Mouse (Mus musculus): ENCODE results near the gene Plekhs1.

Plekhs1 gene

DNA sequence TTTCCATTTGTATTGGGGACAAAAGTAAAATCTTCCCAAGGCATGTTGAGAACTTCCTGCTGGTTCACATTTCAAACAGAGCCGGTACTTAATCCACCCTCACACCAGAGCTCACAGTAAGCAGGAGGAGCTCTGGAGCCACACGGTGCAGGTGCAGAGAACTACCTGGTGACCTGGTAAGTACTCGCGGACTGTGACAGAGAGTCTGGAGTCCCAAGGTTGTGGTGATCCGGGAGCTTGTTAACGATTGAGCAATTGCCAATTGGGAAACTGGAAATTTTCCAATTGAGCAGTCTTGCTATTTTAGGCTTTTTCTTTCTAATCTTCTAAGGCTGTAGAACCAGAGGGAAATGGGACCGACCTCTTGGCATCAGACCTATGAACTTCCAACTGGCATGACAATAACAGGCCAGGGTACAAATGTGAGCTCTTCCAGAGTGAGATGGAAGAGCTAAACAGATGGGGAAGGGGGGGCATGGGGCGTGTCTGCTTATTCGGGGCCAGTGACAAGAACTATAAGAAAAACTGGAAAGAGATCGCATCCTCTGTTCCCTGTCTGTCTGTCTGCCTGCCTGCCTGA lies at the start of gene Plekhs1:
Plekhs1 (plus strand) TSS at position 119 of the 580 bp plus-strand sequence.
- no peak for DNase-seq

DNA sequence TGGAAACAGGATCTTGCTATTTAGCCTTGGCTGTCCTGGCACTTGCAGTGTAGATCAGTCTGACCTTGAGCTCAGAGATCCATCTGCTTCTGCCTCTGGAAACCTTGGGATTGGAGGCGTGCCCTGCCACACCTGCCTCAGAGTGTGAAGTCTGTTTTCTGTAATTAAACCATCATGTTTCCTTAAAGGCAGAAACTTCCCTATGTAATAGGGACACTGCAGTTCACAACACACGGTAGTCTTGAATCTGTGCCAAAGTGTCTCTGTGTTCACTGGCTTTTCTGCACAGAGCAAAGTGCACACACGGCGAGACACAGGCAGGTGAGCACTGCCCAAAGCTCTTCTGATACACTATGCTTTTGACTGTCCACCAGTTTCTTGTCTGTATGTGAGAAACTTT lies 43.0 kb upstream of the Plekhs1 start:
- no peak for DNase-seq

DNA sequence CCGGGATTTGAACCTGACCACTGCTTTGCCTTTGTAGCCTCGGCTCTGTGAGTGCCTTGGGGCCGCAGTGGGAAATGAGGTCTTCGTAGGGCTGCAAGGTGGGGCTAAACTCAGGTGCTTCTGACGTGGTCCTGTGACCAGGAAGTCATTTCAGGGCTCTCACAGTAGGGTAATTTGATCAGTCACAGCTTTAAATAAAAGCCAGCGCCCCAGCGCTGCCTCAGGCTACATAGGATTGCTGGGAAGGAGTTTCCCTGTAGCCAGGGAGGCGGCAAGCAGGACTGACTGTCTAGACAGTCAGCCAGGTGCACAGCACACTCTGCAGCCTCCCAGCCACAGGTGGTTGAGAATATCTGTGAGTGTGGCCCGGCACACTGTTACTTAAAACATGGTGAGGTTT lies 42.0 kb upstream of the Plekhs1 start:
- DNase-seq: no peak

DNA sequence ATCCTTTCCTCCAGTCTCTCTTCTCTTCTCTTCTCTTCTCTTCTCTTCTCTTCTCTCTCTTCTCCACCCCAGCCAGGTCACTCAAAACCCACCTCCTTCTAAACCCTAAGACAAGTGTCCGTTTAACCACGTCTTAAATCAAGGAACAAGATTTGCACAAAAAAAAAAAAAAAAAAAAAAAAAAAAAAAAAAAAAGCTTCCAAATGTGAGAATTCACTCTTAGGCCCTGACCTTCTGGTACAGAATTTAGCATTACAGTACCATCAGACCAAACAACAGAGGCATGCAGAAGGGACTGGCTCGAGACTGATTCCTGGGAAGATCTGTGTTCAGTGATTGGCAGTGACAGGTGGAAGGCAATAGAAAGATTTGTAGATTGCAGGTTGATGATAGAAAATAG lies 41.1 kb upstream of the Plekhs1 start:
- no peak for DNase-seq

DNA sequence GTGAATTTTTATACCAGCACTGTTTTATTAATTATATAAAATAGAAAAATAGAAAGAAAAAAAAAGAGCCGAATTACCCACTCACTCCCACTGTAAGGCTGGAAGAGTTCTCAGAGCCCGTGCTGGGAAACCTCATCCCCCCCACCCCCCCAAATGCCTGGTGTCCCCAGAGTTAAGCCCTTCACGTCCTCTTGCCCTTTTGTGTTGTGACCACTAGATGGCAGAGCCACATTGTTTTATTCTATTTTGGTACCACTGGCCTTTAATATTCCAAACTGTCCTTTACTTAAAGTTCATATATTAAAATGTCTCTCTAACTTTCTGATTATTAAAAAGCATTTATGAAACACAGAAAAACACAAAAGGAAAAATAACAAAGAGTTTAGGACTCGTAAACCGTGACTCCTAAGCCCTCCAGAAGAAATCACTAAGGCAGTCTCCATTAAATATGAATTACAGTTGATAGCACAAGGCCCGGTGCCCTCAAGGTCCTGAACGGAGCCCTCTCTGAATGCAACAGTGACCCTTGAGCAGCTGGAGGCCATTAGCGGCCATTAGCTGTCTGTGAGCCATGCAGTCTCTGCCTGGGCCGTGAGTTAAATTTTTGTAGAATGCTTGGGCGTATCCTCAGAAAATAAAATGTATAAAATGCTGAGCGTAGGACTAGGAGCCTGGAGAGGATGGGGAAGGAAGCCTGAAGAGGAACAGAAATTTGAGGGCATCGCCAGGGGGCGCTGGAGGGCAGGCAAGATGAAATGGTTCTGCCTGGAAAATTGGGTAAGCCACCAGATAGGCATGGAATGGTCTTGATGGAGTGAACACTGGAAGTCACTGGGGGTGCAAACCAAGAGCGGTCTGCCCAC lies 38.7 kb upstream of the Plekhs1 start:
- peak; percentile 37 to 77 for DNase-seq

DNA sequence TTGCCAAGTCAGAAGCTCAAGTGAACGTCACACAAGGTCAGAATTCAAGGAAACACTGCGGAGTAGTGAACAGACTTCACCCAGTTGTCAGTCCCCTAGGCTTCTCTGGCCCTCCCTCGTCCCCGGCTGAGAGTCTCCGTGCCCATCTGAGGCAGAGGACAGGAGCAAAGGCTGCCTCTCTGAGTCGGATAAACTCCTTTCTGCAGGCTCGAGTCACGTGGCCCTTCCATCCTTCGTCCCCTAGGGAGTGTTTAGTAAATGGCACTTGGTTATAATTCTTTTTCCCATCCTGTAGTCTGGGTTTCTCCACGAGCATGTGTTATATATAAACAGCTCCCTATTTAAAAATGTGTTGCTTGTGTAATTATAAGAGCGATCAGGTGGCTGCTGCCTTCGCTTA lies 38.1 kb upstream of the Plekhs1 start:
- DNase-seq: no peak

DNA sequence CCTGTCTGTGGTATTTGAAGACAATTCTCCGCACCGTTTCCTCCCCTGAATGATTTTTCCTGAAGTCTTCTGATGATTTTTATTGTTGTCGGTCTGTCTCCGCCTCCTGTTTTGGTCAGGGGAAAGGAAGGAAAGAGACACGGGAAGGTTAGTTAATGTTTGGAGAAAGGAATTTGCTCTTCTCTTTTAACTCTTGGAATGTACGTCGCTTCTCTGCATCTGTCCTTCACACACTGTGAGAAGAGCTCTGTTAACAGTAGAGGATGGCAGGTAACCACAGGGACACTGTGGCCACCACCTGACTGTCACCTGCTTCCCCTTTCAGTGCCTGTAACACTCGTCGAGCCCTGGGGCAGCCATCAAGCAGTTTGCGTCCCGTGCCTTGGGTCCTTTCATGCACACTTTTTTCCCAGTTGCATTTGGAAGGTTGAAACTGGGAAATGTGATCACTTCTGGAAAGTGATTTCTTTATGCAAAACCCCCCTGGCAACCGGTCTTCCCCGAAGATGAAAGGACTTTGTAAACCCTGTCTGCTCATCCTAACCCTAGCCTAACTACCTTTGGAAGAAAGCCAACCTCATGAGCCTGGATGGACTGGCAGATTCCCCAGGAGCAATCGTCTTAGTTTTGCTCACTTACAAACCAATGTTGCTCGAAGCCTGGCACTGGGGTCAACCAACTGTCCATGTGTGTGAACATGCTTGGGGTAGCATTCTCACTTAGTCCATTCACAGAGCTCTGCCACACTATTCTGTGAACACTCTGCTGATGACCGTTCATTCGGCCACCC lies 36.6 kb upstream of the Plekhs1 start:
- no peak for DNase-seq

DNA sequence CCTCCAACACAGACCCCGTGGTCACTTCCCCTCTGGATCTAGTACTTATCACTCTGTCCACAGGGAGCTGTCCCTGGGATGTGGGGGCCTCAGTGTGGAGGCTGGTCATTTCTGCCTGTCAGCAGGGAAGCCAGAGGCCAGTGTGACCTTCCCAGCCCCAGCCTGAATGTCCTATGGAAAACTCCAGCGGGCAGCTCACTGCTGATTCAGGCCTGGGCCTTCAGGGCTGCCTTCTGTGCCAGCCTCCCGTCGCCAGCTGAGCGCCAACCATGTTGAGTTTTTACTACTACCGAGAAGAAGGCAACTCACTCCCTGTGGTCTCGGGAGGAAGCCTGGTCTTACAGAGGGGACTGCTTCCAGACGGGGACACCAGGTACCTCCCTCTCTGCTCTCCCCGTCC lies 35.9 kb upstream of the Plekhs1 start:
- no peak for DNase-seq

DNA sequence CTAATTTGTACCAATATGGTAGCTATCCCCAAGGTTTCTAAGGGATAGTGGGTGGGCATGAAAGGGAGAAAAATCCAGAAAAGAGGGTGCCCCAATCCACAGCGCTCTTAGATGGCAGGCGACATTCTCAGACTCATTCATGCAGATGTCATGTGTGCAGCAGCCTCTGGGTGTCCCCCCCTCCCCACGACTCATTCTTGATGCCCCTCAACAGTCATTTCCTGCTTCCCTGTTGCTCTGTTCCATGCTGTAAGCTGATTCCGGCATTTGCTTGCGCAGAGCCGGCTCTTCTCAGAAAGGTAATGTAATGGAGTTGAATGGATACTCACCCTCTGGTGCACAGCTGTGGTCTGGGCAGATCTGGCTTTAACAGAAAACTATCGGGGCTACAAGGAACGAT lies 31.1 kb upstream of the Plekhs1 start:
- DNase-seq: no peak

DNA sequence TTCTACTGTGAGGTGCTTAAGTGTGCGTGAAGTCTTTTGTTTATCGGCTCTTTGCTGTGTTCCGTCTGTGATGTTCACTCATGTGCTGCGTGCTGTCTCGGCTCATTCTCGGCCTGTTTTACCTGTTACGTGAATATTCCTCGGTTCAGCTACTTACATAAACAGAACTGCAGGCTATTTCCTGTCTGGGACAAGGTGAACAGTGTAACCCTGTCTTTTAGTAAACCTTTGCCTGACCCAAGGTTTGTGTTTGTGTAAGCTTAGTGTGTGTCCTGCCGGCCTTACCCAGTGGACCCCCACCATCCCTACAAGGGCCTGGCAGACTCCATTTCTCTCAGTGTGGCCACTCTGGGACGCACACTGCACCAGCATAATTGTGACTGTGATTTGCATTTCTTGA lies 28.7 kb upstream of the Plekhs1 start:
- no peak for DNase-seq

DNA sequence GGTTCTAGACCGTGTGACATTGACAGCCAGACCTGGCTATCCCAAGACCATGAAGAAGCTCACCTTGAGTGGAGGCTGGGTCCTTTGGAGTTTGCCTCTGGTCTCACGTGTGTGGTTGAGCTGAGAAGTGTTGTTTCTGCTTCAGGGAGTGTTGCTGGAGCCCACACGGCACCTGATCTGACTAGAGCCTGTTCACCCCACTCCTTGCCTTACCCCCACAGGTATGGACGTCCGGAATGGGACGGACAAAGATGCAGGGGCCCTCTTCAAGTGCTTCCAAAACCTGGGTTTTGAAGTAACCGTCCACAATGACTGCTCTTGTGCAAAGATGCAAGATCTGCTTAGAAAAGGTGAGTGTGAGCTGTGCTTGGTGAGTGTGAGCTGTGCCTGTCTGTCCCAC lies 27.9 kb upstream of the Plekhs1 start:
- no peak for DNase-seq

DNA sequence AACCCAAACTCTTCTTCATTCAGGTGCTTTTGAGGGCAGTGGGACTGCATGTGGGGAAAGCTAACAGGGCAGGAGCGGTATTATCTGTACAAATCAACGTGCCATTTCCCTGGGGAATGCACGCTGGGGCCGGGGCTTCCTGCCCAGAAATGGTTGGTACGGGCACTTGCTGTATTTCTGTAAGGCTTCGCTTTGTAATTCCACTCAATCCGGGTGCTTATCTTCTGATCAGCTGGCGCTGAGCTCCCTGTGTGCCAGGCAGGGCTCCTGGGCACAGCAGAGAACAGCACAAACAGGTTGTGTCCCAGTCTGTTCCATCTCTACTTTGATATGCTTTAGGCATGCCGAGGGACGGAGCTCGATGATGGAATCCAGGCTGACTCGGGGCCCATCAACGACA lies 25.1 kb upstream of the Plekhs1 start:
- DNase-seq: no peak

DNA sequence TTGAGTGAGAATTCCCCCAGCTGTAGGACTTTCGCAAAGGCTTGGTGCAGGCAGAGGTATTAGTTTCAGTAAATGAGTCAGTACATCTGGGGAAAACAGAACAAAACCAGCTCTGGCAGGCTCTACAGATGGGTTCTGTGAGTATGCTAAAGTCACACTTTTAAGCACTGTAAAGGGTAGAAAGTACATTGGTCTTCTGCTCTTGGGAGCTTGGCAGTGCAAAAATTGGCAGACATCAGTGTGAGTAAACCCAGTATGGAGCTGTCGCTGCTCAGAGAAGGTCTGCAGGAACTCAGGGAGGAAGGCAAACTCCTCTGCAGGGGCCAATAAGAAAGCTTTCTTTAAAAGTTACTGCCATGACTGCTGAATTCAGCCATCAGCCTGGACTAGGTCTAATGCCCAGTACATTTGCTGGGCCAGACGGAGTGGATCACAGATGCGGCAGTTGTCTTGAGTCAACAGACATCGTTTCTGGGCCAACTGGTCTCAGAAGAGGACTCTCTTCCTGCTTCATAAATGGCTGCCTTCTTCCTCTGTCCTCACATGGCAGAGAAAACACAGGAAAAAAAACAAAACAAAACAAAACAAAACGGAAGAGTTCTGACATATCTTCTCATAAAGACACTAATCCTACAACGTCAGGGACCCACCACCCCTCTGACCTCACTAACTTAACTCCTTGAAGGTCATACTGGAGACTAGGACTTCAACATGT lies 22.9 kb upstream of the Plekhs1 start:
- no peak for DNase-seq

DNA sequence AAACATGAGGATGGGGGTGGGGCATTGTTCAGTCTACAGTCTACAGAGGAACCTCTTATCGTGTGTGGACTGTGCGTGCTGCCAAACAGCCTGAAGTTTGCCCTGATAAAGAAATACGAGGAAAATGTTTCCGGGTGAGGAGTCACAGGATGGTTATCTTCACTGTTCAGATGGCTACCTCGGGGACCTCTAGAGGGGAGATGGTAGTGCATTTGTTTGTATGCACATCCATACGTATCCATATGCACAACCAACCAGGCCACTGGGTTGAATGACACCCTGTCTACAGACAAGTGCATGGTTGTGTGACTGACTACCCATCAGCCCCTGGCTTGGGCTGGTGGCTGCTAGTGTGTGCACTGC lies 22.4 kb upstream of the Plekhs1 start:
- DNase-seq: no peak

DNA sequence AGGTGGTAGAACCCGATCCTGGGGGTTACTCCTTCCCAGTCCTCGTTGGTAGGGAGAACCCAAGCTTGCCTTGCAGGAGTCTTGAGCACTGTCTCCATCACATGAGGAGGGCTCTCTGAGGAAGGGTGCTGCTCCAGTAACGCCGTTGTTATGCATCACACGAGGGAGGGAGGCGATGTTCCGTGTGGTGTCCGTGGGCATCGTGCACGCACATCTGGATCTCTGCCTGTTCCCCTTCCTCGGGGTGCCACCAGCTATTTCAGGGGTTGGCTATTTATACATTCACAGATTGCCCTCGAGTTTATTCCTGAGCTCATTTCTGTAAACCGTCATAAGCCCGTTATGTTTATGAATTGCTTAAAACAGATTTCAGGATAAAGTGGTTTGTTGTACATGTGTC lies 18.0 kb upstream of the Plekhs1 start:
- no peak for DNase-seq

DNA sequence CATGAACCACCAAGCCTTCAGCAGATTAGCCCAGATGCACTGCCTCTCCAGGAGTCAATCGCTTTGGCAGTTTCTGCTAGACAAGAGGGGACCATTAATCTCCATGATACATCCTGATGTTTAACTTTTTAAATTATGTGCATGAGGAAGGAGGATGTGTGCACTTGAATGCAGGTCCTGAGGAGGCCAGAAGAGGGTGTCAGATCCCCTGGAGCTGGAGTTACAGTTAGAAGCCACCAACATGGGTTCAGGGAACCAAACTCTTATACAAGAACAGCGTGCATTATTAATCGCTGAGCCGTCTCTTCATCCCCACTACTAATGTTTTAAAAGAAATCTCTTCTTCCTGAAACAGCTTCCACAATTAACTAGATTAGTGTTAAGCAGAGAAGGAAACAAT lies 12.7 kb upstream of the Plekhs1 start:
- DNase-seq: no peak

DNA sequence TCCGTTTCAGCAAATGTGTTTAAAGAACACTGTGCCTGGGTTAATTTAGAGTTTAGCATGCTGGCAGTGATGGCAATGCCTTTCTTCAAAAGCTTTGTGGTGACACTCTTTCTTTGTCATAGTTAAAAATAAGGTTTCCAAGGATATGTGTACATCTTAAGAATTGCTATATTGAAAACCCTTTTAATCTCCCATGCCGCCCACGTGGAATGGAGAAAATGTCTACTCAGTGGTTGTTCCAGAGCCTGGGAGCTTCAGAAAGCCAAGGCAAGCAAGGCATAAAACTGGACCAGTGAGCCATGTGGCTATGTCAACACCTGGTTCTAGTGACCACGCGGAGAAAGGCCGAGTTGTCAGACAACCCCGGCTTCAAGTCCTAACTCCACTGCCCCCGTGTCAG lies 11.9 kb upstream of the Plekhs1 start:
- no peak for DNase-seq

DNA sequence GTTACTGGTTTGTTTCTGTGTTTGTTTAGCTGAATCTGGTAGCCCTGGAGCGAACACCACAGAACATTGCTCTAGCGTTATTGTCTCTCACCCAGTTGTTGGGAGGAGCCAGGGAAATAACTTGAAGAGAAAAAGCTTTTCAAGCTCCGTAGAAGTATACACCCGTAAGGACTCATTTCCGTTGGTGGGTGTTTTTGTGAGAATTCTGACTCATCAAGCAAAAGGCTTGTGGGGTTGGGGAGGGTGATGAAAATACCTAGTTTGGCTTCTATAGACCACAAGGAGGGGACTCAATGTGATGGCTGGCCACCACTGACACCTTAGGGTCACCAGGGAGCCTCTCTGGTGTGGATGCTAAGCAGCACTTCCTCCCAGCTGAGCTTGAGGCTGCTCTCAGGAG lies 10.5 kb upstream of the Plekhs1 start:
- no peak for DNase-seq

DNA sequence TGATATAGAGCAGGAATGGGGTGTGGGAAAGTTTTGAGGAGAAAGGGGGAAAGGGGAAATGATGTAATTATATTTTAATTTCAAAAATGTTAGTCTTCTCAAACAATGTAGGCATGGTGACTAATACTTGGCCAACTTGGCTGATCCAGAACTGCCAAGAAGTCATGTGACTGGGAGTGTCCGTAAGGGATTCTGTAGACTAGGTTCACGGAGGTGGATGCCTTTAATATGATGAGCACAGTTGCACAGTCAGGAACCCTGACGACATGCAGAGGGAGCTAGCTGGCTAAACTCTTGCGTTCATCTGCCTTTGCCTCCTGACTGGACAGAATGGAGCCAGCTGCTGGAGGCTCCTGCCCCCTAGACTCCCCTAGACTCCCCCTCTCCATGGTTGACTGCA lies 9.6 kb upstream of the Plekhs1 start:
- no peak for DNase-seq

DNA sequence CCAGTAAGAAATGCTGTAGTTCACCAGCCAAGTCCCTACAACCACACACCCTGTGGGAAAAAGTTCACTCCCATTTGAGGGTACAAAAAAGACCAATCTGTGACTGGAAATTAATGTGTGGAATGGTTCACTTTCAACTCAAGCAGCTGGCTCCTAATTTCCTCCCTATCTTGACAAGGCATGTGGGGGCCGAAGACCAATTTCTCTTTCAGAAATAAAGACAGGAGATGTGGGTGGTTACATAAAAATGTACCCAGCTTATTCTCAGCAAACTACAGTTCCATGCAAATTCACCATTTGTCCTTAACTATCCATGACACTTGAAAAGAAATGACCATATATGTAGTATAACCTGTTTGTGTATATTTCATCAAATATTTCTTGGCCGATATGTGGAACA lies 9.0 kb upstream of the Plekhs1 start:
- no peak for DNase-seq

DNA sequence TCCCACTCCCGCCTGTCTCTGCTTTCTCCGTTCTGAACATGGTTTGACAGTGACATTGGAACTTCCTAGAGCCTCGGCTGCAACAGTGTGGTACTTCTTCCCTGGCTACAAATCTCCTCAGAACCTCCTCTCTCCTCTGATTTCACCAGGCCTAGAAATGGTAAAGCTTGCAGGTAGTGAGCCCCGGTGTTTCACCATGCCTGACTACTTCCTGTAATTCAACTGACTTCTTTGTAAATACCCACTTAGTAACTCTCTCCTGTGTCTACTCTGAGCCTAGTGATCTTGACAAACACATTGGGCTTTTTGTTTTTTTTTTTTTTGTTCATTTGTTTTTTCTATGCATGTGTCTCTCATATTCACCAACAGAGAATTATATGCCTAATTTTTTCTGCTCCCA lies 6.6 kb upstream of the Plekhs1 start:
- no peak for DNase-seq

DNA sequence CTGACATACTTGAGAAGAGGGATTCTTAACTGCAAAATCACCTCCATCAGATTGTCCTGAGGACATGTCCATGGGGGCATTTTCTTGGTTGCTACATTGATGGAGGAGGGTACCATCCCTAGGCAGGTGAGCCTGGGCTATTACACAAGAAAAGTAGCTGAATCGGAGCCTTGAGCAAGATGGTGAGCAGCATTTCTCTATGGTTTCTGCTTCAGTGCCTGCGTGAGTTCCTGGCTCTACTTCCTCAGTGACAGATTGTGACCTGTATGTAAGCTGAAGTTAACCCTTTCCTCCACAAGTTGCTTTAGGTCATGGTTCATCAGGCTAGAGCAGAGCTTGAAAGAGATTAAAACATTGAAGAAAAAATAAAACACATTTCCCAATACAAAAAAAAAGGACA lies 6.1 kb upstream of the Plekhs1 start:
- DNase-seq: no peak

DNA sequence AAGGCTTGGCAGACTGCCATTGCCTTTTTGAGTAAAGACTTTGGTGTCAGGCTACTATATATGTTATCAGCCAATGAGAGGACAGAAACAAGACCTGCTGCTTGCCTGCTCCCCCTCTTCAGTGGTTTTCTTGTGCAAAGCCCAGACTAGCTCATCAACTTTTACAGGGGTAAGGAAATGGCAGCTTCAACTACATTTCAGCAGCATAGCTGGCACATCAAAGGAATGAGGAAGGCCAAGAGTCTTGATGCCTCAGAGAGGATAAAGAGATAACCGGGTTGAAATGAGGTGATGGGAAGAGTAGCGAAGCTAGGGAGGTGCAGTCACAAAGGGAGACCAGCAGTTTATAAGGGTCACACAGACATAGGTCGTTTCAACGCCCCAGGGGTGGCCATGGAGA lies 3.9 kb upstream of the Plekhs1 start:
- DNase-seq: no peak

Data from spleen, adult 18-20 months (tissue).